Mouse (Mus musculus): Measurements from ENCODE around the gene Prss36. TPM values are rescaled to one million over a fixed set of nuclear protein-coding genes. Genes with fewer than 3 reads are reported as not detected.

The Prss36 gene
- total and polyA plus RNA-seq, 3 experiments = 6.1 to 8.3 (median 7.7) TPM

GRCm38 (mm10) chr7:127966371-127966918 is 19.9 kb upstream of the Prss36 start:
- Histone ChIP-seq H3K27me3 (replicated peaks) (peaks cover 7% of the 10 kb centered on the region), H3K4me3 (replicated peaks in 1 of 3; ENCODE audit: low read depth in 2 of 3, low read length in 2 of 3, poor library complexity in 1 of 3) (peak overlapping the region; percentile 41 to 72 (median 47)), H3K4me1 (ENCODE audit: control insufficient read depth in 1 of 2, insufficient read depth in 2 of 2) (peaks cover 0 to 25% of the 10 kb centered on the region in 2 experiments; a peak in 2 of 4 replicates), H3K79me2 (replicated peaks; ENCODE audit: control insufficient read depth, extremely low read depth, insufficient read depth, poor library complexity, severe bottlenecking) (peaks cover 34% of the 10 kb centered on the region), H3K9me3 (replicated peaks; ENCODE audit: low read length) (no peaks in the 10 kb centered on the region), H3K4me2 (ENCODE audit: insufficient read depth, low read depth, poor library complexity, severe bottlenecking) (peak overlapping the region; percentile 29), H3K27ac (ENCODE audit: insufficient read depth, low read depth) (no peak overlapping the region), H3K9ac (ENCODE audit: insufficient read depth, low read depth) (peak overlapping the region; percentile 23; the same call in 1 of the 2 replicates), H3K36me3 (replicated peaks in 1 of 2; ENCODE audit: control insufficient read depth in 1 of 2, insufficient read depth in 1 of 2, low read length in 1 of 2) (peaks cover 12 to 24% of the 10 kb centered on the region in 2 experiments)
- in situ Hi-C loops (cut with MboI; ENCODE audit: low pct_ligation_motif_present, low pct_unique_long_range_greater_than_20kb, low sequenced_read_pairs) (no loop called here), dilution Hi-C loops (cut with MboI; ENCODE audit: extremely low pct_ligation_motif_present, extremely low pct_unique_long_range_greater_than_20kb, low sequenced_read_pairs) (no loop called here)
- TF ChIP-seq PAX5 (IDR thresholded peaks at IDR 0.05; ENCODE audit: low read length) (no peak), NELFE (IDR thresholded peaks at IDR 0.05; ENCODE audit: low read depth, low read length) (no peak), RAD21 (IDR thresholded peaks at IDR 0.05; ENCODE audit: low read depth, low read length) (no peak), ZNF384 (IDR thresholded peaks at IDR 0.05; ENCODE audit: low read depth, low read length) (no peak), BHLHE40 (IDR thresholded peaks at IDR 0.05; ENCODE audit: low read depth, low read length) (no peak), JUN (IDR thresholded peaks at IDR 0.05; ENCODE audit: insufficient read depth, low read depth, low read length) (no peak), JUND (conservative IDR thresholded peaks at IDR 0.05; ENCODE audit: low read depth, low read length) (no peak), MXI1 (IDR thresholded peaks at IDR 0.05; ENCODE audit: low read depth, low read length) (no peak; the same call in 1 of the 2 replicates), ZKSCAN1 (IDR thresholded peaks at IDR 0.05; ENCODE audit: borderline replicate concordance, low read depth, low read length) (no peak), POLR2AphosphoS2 (IDR thresholded peaks at IDR 0.05; ENCODE audit: low read depth, low read length) (no peak), SIN3A (IDR thresholded peaks at IDR 0.05; ENCODE audit: low read length) (no peak; the same call in 1 of the 2 replicates), EP300 (IDR thresholded peaks at IDR 0.05; ENCODE audit: low read length) (no peak), USF2 (conservative IDR thresholded peaks at IDR 0.05; ENCODE audit: low read depth, low read length) (no peak), ZC3H11A (IDR thresholded peaks at IDR 0.05; ENCODE audit: low read depth, low read length) (no peak), KAT2A (IDR thresholded peaks at IDR 0.05; ENCODE audit: insufficient replicate concordance, low read length) (no peak), UBTF (IDR thresholded peaks at IDR 0.05; ENCODE audit: low read depth, low read length) (no peak), TBP (conservative IDR thresholded peaks at IDR 0.05; ENCODE audit: low read depth, low read length) (no peak), E2F4 (IDR thresholded peaks at IDR 0.05; ENCODE audit: insufficient replicate concordance, low read depth, low read length) (no peak), MYC (IDR thresholded peaks at IDR 0.05; ENCODE audit: low read depth, low read length) (no peak)
- no peak for DNase-seq (ENCODE audit: extremely low read depth)

- no peak for DNase-seq (ENCODE audit: extremely low read depth)
- Histone ChIP-seq H3K4me1 (ENCODE audit: control insufficient read depth in 1 of 2, insufficient read depth in 2 of 2) (no peaks in the 10 kb centered on the region), H3K4me3 (replicated peaks in 1 of 3; ENCODE audit: low read depth in 2 of 3, low read length in 2 of 3, poor library complexity in 1 of 3) (no peak overlapping the region), H3K27ac (ENCODE audit: insufficient read depth, low read depth) (no peak overlapping the region), H3K27me3 (replicated peaks) (peaks cover 16% of the 10 kb centered on the region), H3K36me3 (replicated peaks in 1 of 2; ENCODE audit: control insufficient read depth in 1 of 2, insufficient read depth in 1 of 2, low read length in 1 of 2) (no peaks in the 10 kb centered on the region), H3K4me2 (ENCODE audit: insufficient read depth, low read depth, poor library complexity, severe bottlenecking) (no peak overlapping the region), H3K9me3 (replicated peaks; ENCODE audit: low read length) (peaks cover 2% of the 10 kb centered on the region), H3K79me2 (replicated peaks; ENCODE audit: control insufficient read depth, extremely low read depth, insufficient read depth, poor library complexity, severe bottlenecking) (no peaks in the 10 kb centered on the region), H3K9ac (ENCODE audit: insufficient read depth, low read depth) (no peak overlapping the region)
- no peak for TF ChIP-seq ETS1 (conservative IDR thresholded peaks at IDR 0.05; ENCODE audit: low read depth, low read length)
- TF ChIP-seq HCFC1 (IDR thresholded peaks at IDR 0.05; ENCODE audit: low read depth, low read length) = no peak
- no peak for TF ChIP-seq MAZ (IDR thresholded peaks at IDR 0.05; ENCODE audit: low read depth, low read length)
- no peak for TF ChIP-seq POLR2A (IDR thresholded peaks at IDR 0.05; ENCODE audit: low read depth, low read length)
- no peak for TF ChIP-seq RAD21 (IDR thresholded peaks at IDR 0.05; ENCODE audit: low read depth, low read length)
- TF ChIP-seq POLR2AphosphoS2 (IDR thresholded peaks at IDR 0.05; ENCODE audit: low read depth, low read length) = no peak
- in situ Hi-C loops (cut with MboI; ENCODE audit: low pct_ligation_motif_present, low pct_unique_long_range_greater_than_20kb, low sequenced_read_pairs) = no loop called here
- dilution Hi-C loops (cut with MboI; ENCODE audit: extremely low pct_ligation_motif_present, extremely low pct_unique_long_range_greater_than_20kb, low sequenced_read_pairs) = no loop called here
Observed at GRCm38 (mm10) chr7:127959364-127959763, 12.8 kb upstream of the Prss36 start.
